Mouse (Mus musculus): ENCODE data around the gene Dach1. TPM values are rescaled to one million over a fixed set of nuclear protein-coding genes. Genes with fewer than 3 reads are reported as not detected.

Gene Dach1
- total RNA-seq, 2 experiments from 2014 or later, result 4.2 to 7.2 TPM

GRCm38 (mm10) chr14:98048403-98048802 lies 121.2 kb downstream of the Dach1 start:
- intact Hi-C loops (cut with DNase I), result no loop called here
- no peak for DNase-seq (ENCODE audit: low spot score in 2 of 2)

DNA sequence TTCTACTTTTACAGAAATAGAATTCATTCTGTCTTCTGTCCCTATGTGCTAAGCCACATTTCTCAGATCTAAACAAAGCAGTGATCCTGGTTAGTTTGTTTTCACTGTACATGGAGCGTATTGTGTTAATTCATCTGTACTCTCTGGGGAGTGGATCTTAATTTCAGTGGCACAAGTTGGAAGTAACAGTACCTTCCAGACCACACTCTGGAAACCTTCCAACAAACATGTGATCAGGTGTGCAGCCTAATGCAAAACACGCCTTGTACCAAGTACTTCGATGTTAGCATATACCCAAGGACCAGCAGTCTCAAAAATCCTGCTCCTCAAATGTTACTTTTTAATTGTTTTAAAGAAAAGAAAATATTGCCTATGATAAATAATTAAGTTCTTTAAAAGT lies 121.9 kb downstream of the Dach1 start:
- intact Hi-C loops (cut with DNase I), result no loop called here
- no peak for DNase-seq (ENCODE audit: low spot score in 2 of 2)

GRCm38 (mm10) chr14:98046960-98047359 lies 122.6 kb downstream of the Dach1 start:
- intact Hi-C loops (cut with DNase I), result no loop called here
- DNase-seq (ENCODE audit: low spot score in 2 of 2), result no peak

DNA sequence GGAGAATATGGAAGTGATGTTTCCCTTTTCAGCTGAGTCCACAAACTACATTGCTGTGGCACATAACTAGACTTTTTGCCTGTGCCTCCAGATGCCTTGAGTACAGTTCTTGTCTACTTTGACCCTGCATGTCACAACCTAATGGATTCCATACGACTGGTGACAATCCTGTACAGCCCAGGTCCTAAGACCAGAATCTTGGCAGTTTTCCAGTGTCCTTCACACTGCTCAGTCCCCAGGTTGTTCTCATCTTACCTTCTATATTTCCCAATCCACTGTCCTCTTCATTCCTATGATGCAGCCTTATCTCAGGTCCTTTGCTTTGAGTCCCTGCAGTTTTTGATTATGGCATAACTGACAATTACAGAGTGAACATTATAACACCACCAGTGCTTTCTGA lies 131.0 kb downstream of the Dach1 start:
- no peak for DNase-seq (ENCODE audit: low spot score in 2 of 2)
- intact Hi-C loops (cut with DNase I), result no loop called here

GRCm38 (mm10) chr14:98037175-98037574 lies 132.4 kb downstream of the Dach1 start:
- no peak for DNase-seq (ENCODE audit: low spot score in 2 of 2)
- intact Hi-C loops (cut with DNase I), result no loop called here

DNA sequence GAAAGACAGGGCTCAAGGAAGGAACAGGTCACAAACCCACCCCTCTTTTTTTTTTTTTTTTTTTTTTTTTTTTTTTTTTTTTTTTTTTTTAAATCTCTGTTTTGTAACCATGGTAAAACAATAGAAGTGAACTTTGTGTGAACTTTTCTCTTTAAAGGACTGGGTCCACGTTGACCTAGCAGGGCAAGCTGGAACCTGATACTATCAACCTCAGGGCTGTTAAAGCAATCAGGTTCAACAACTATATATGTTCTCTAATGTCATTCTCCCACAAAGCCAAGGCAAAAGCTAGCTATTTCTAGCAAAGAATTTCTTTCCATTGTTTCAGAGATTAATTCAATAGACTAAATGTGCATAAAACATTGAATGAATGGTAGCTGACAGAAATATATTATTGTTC lies 134.3 kb downstream of the Dach1 start:
- intact Hi-C loops (cut with DNase I), result no loop called here
- no peak for DNase-seq (ENCODE audit: low spot score in 2 of 2)

DNA sequence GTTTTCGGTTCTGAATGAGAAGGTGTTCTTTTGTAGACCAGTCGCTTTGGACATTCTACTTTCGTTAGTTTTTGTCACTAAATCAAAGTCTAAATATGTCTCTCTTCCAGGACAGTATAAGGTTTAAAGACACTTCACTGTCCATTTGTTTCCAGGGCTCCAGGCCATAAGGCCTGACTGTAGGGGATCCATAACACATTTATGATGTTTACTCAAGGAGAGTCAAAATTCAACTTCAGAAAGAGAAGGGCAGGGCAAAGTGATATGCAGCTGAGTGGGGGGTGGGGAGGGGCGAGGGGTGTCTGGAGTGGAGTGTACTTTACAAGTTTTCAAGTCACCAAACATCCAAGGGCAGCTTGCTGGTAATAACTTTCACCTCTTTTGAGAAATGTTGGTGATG lies 146.0 kb downstream of the Dach1 start:
- intact Hi-C loops (cut with DNase I), result no loop called here
- no peak for DNase-seq (ENCODE audit: low spot score in 2 of 2)

DNA sequence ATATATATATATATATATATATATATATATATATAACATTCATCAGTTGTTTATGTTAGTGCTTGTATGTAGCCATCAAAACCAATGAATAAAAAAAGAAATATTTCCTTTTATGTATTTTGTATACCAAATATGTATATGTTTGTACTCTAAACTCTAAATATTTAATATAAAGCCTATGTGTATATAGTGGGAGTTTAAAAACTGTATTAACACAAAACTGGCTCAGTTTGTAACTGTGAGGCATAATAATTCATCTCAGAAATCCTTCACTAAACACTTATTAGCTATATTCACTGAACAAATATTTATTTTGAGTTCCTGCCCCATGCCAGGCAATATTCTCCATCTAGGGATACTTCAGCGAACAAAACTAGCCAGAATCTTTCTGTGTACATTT lies 155.5 kb downstream of the Dach1 start:
- intact Hi-C loops (cut with DNase I), result no loop called here
- no peak for DNase-seq (ENCODE audit: low spot score in 2 of 2)

GRCm38 (mm10) chr14:98008501-98008900 lies 161.1 kb downstream of the Dach1 start:
- DNase-seq (ENCODE audit: low spot score in 2 of 2), result no peak
- intact Hi-C loops (cut with DNase I), result no loop called here

DNA sequence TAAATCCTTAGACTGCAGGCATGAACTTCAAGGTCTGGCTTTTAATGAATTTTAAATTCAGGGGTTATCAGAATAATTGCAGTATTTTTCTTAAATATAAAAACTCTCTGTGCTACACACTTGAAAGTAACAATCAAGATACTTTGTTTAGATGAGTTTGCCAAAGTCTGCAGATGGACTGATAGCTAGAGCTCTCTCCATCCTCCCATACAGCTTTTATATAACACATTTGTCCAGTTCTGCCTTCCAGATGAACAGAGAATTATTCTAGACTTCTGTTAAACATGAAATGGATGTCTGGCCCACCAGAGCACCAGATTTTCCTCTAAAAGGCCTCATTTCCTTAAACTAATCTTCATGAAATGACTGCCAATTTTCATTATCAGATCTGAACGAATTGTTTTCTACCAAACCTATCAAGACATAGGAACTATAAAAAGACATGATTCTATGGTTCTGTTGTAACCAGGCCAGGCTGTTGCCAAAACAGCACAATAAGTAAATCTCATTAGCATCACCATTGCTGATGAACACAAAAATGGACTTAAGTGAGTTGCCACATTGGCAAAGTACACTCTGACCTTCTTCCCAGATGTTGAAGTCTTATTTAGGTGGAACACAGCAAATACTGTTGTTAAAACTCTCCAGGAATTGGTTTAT lies 167.4 kb downstream of the Dach1 start:
- DNase-seq (ENCODE audit: low spot score in 2 of 2), result no peak
- intact Hi-C loops (cut with DNase I), result no loop called here

DNA sequence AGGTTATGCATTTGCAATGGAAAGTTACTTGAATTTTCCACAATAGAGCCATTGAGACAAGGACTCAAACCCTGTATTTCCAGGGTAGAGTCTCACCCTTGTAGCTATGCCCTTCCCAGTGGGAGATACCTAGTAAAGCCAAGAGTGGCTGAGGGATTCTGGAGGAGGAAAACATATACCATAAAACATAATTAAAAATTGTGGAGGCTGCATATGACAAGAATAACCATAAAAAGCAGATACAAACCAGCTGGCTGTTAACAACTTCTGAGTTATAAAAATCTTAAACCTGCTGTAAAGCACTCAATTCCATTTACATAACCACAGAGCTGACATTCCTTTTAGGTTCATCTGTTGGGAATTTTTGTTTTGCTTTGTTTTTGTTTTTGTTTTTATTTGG lies 171.0 kb downstream of the Dach1 start:
- intact Hi-C loops (cut with DNase I), result no loop called here
- DNase-seq (ENCODE audit: low spot score in 2 of 2), result no peak

DNA sequence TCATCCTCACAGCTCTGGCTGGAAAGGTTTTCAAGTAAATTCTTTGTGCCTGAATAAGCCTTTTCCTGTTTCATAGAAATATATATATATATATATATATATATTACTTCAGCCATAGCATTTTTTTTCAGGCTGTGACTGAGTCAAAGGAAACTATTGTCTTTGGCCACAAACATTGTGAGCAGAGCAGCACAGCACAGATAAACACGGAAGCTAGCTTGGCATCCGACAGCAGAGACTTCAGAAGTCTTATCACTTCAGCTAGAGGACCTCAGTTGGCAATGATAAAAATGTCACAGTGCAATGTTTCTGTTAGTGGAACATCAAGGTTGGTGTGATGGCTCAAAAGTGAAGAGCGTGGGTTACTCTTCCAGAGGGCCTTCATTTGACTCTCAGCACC lies 186.3 kb downstream of the Dach1 start:
- intact Hi-C loops (cut with DNase I), result no loop called here
- no peak for DNase-seq (ENCODE audit: low spot score in 2 of 2)

- DNase-seq (ENCODE audit: low spot score in 2 of 2), result no peak
- intact Hi-C loops (cut with DNase I), result no loop called here
Measured at GRCm38 (mm10) chr14:97982676-97983075, 186.9 kb downstream of the Dach1 start.

DNA sequence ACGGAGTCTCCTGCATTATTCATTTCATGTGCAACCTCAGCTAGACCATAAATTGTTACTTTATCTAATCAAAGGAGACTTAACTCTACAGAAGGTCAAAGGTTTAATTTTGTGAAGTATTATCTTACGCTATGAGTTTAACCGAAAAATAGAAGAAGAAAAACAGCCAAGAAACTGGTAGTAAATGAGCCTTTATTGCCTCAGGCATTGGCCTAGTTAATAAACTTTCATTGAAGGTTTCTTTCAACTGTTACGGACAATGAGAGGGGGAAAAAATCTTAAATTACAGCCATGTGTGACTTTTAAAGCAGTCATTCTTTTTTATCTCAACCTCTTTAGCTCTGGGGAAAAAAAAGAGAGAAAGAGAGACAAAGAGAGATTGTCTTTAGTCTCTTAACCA lies 188.7 kb downstream of the Dach1 start:
- DNase-seq (ENCODE audit: low spot score in 2 of 2), result no peak
- intact Hi-C loops (cut with DNase I), result no loop called here

DNA sequence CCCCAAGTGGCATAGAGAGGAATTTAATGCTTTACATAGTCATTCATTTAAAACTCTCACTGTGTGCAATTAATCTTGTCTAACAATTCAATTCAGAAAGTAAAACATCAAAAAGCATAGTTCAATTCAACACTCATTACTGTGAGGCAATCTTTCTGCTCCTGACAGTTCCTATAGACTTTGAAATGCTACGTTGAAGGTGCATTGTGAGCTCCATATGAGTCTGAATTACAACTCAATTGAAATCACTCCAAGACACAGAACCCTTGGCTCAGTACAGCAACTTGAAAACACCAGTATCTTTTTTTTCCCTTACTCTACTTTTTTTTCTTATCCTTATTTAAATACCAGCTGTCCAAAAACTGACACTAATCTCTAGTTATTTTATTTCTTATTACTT lies 193.5 kb downstream of the Dach1 start:
- intact Hi-C loops (cut with DNase I), result no loop called here
- DNase-seq (ENCODE audit: low spot score in 2 of 2), result no peak

GRCm38 (mm10) chr14:97975447-97975846 lies 194.1 kb downstream of the Dach1 start:
- DNase-seq (ENCODE audit: low spot score in 2 of 2), result no peak
- intact Hi-C loops (cut with DNase I), result no loop called here

- DNase-seq (ENCODE audit: low spot score in 2 of 2), result no peak
- intact Hi-C loops (cut with DNase I), result no loop called here
Measured at GRCm38 (mm10) chr14:97964543-97965069, 205.0 kb downstream of the Dach1 start.

GRCm38 (mm10) chr14:97963624-97964023 lies 205.9 kb downstream of the Dach1 start:
- DNase-seq (ENCODE audit: low spot score in 2 of 2), result no peak
- intact Hi-C loops (cut with DNase I), result no loop called here

GRCm38 (mm10) chr14:97956356-97956755 lies 213.2 kb downstream of the Dach1 start:
- DNase-seq (ENCODE audit: low spot score in 2 of 2), result no peak
- intact Hi-C loops (cut with DNase I), result no loop called here

GRCm38 (mm10) chr14:97945471-97945870 lies 224.1 kb downstream of the Dach1 start:
- intact Hi-C loops (cut with DNase I), result no loop called here
- no peak for DNase-seq (ENCODE audit: low spot score in 2 of 2)

DNA sequence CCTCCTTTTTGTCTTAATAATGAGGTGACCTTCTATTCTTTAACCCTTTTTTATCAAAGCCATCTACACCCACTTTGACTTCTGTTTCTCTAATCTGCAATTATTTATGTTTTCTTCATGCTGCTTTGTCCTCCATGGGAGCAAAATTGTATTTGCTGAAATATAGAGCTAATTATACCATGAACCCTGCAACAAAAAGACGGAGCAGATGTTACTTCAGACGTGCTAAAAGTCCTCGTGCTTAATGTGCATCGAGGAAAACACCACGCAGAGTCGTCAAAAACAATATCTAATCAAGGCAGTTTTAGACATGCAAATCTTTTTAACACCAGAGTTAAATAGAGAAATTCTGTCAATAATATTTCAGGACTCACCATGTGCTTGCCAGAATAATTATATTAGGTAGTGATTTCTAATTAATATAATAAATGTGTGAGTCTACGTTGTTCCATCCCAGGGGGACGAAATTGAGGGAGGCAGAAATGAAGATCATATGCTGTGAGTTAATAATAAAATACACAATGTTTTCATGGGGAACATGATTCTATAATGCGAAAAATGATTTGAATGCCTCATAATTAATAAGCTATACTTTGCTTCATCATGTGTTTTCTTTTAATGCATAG lies 224.8 kb downstream of the Dach1 start:
- intact Hi-C loops (cut with DNase I), result no loop called here
- no peak for DNase-seq (ENCODE audit: low spot score in 2 of 2)
